Mouse (Mus musculus): ENCODE results near the gene Tfip11. TPM values are rescaled to one million over a fixed set of nuclear protein-coding genes. Genes with fewer than 3 reads are reported as not detected.

Gene Tfip11
- total and polyA plus RNA-seq, 2 experiments from 2014 or later = 20.2 to 24.4 TPM

DNA sequence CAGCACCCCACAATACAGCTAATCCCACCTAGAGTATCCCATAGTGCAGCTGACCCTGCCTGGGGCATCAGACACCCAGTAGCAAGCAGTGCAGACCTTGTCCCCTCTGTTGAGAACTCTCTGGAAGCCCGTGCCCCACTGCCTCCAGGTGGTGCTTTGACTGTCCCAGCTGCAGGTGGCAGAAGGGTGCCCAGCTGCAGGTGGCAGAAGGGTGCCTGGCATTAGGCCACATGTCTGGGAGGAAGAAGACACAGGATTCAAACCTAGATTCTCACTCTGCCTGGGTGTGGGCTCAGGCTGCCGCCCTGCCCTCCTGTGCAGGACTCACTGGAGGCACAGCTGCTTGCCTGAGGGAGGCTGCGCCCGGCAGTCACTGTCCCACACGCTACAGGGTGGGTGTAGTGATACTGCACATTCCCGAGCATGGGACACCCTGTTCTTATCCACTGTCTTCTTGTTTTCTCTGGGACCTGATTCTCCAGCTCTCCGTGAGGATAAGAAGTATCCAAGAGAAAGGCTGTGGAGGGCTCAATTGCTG is 40.5 kb upstream of the Tfip11 start:
- TF ChIP-seq CTCF (IDR thresholded peaks at IDR 0.05; ENCODE audit: low read depth) = no peak
- peaks cover 3% of the 10 kb centered on the region for H3K4me1 ChIP-seq (ENCODE audit: insufficient read depth, low read length)
- no peaks in the 10 kb centered on the region for H3K27me3 ChIP-seq (ENCODE audit: insufficient read depth, low read length)
- no peak overlapping the region for H3K27ac ChIP-seq
- no peak overlapping the region for H3K4me2 ChIP-seq (ENCODE audit: low read depth, low read length)
- DNase-seq (ENCODE audit: low spot score) (no peak), ATAC-seq (no peak)
- no peak overlapping the region for H3K9ac ChIP-seq (replicated peaks; ENCODE audit: low read length)
- no peaks in the 10 kb centered on the region for H3K9me3 ChIP-seq (ENCODE audit: low read length)
- H3K4me3 ChIP-seq (ENCODE audit: low read length) = no peak overlapping the region
- no peaks in the 10 kb centered on the region for H3K36me3 ChIP-seq (ENCODE audit: insufficient read depth, low read length)
- 85% methylated on average over 7 of the region's 7 CpGs for WGBS

DNA sequence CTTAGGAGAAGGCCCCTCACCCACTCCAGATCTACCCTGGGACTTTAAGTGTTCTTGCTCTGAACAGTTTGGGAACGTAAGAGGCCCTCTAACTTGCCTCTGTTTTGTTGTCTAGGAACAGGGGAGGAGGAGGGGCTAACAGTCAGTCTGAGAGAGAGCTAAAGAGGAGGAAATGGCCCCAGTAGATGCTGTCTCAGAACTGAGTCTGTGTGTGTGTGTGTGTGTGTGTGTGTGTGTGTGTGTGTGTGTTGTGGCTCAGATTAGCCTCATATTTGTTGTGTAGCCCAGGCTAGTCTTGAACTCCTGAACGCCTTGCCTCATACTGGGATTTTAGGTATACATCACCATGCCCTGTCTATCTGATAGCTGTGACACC is 39.6 kb upstream of the Tfip11 start:
- no peak for ATAC-seq
- no peak overlapping the region for H3K9ac ChIP-seq (replicated peaks; ENCODE audit: low read length)
- TF ChIP-seq CTCF (IDR thresholded peaks at IDR 0.05; ENCODE audit: low read depth) = no peak
- H3K27ac ChIP-seq = no peak overlapping the region
- 78% methylated on average over 2 of the region's 2 CpGs for WGBS
- H3K4me2 ChIP-seq (ENCODE audit: low read depth, low read length) = no peak overlapping the region
- no peak overlapping the region for H3K4me3 ChIP-seq (ENCODE audit: low read length)
- no peak for DNase-seq (ENCODE audit: low spot score)
- H3K36me3 ChIP-seq (ENCODE audit: insufficient read depth, low read length) = no peaks in the 10 kb centered on the region
- H3K27me3 ChIP-seq (ENCODE audit: insufficient read depth, low read length) = no peaks in the 10 kb centered on the region
- no peaks in the 10 kb centered on the region for H3K9me3 ChIP-seq (ENCODE audit: low read length)
- H3K4me1 ChIP-seq (ENCODE audit: insufficient read depth, low read length) = peaks cover 3% of the 10 kb centered on the region

DNA sequence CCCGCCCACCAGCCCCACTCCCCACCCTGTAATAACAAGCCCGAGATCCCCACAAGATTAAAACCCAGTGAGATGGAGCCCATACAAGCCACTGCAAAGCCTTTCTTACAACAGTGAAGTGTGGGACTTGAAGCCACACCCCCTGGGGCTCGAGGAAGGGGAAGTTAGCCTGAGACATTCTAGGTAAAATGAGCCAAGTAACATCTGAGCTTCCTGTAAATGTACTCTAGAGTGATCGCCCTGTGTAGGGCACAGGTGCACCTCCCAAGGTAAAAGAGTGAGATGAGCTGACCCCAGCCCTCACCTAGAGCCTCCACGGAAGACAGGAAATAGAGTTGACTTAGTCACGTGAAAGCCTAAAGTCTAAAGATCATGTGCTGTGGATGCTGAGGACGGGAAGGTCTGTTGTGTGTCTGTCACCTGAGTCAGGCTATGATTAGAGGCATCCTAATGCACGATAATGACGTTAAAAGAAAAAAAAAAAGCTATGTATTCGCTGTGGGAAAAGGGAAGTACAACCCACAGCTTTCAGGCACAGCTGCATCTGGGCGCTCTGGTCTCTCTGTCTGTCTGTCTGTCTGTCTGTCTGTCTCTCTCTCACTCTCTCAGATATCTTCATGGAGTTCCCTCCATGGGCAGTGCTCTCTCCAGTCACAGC is 39.0 kb upstream of the Tfip11 start:
- no peak for TF ChIP-seq CTCF (IDR thresholded peaks at IDR 0.05; ENCODE audit: low read depth)
- Histone ChIP-seq H3K27me3 (ENCODE audit: insufficient read depth, low read length) (no peaks in the 10 kb centered on the region), H3K9me3 (ENCODE audit: low read length) (no peaks in the 10 kb centered on the region), H3K4me3 (ENCODE audit: low read length) (no peak overlapping the region), H3K9ac (replicated peaks; ENCODE audit: low read length) (no peak overlapping the region), H3K36me3 (ENCODE audit: insufficient read depth, low read length) (no peaks in the 10 kb centered on the region), H3K4me2 (ENCODE audit: low read depth, low read length) (no peak overlapping the region), H3K4me1 (ENCODE audit: insufficient read depth, low read length) (peaks cover 7% of the 10 kb centered on the region), H3K27ac (no peak overlapping the region)
- 77% methylated on average over 11 of the region's 11 CpGs for WGBS
- ATAC-seq (no peak), DNase-seq (ENCODE audit: low spot score) (no peak)

DNA sequence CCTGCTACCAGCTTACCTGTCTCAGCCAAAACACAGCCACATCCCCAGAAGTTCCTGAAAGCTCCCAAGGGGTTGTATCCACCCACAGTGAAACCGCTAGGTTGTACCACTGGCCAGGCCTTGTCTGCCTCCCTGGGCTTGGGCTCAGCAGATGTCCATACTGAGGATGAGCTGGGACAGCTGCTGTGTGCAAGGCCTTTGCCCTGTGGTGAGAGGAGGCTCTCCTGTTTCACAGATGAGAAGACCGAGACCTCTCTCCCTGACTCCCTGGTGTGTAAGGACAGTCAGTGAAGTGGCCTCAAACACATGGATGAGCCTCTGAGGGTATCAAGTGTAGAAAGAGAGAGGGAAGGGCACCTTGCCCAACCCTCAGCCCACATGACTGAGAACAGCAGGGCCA is 38.5 kb upstream of the Tfip11 start:
- peaks cover 8% of the 10 kb centered on the region; the same call in 1 of the 2 replicates for H3K4me1 ChIP-seq (ENCODE audit: insufficient read depth, low read length)
- H3K9me3 ChIP-seq (ENCODE audit: low read length) = no peaks in the 10 kb centered on the region
- 86% methylated on average over 2 of the region's 2 CpGs for WGBS
- ATAC-seq = no peak
- H3K9ac ChIP-seq (replicated peaks; ENCODE audit: low read length) = no peak overlapping the region
- no peaks in the 10 kb centered on the region for H3K27me3 ChIP-seq (ENCODE audit: insufficient read depth, low read length)
- no peak overlapping the region for H3K27ac ChIP-seq
- no peak overlapping the region for H3K4me3 ChIP-seq (ENCODE audit: low read length)
- DNase-seq (ENCODE audit: low spot score) = no peak
- no peak for TF ChIP-seq CTCF (IDR thresholded peaks at IDR 0.05; ENCODE audit: low read depth)
- no peak overlapping the region for H3K4me2 ChIP-seq (ENCODE audit: low read depth, low read length)
- H3K36me3 ChIP-seq (ENCODE audit: insufficient read depth, low read length) = no peaks in the 10 kb centered on the region

DNA sequence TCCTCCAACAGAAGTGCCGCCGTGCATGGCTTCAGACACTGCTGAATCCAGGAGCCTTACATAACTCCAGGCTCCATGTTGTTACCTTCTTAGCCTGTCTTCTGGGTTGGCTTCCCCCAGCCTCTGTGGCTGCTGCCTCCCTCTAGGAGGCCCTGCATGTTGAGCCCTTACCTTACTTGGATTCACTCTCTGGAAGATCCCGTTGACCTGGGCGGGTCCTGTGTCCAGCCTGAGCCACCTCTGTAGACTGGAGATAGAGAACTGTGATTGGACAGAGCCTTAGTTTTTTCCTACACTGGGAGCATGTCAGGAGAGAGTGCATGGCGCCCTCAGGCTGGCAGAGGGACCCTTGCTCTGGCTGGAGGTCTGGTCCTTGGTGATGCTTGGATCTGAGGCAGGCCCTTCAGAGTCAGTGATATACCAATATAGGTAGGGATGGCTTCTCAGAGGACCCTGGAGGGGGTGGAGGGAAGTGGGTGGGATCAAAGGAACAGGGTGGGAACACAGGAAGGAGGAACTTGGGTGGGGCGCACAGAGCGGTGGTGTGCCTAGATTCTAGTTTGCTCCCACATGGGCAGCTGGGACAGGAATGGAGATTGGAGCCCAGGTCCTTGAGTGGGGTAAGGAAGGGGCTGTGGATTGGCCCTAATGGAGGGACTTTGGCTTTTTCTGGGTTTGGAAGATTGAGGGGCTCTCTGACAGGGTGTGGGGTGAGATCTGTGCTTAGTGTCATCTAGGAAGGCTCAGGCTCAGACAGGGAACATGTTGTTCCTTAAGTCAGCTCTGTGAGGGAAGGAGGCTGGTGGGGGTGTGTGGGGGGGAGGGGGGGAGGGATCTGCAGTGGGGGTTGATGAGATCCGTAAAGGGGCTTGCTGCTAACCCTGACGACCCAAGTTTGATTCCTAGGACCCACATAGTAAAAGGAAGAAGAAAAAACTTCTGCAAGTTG is 37.7 kb upstream of the Tfip11 start:
- no peak overlapping the region for H3K27ac ChIP-seq

DNA sequence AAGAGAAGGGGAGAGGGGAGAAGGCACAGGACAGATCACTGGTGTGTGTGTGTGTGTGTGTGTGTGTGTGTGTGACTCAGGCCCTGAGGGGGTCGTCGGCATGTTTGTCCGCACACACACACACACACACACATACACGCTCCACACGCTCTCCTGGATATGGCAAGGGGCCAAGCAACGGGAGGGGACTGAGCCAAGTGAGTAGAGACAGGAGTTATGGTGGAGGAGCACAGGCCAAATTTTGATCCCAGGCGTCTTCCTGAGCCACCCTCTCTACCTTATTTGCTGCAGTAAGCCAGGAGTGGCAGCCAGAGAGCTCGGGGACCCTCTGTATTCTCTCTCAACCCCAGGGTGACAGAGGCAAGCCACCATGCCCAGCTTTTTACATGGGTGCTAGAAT is 36.9 kb upstream of the Tfip11 start:
- H3K36me3 ChIP-seq (ENCODE audit: insufficient read depth, low read length) = no peaks in the 10 kb centered on the region
- TF ChIP-seq CTCF (IDR thresholded peaks at IDR 0.05; ENCODE audit: low read depth) = no peak

More for the DNA sequence above, 37.7 kb upstream of the Tfip11 start:
- Histone ChIP-seq H3K9me3 (ENCODE audit: low read length) (no peaks in the 10 kb centered on the region), H3K4me2 (ENCODE audit: low read depth, low read length) (no peak overlapping the region), H3K4me3 (ENCODE audit: low read length) (no peak overlapping the region), H3K36me3 (ENCODE audit: insufficient read depth, low read length) (no peaks in the 10 kb centered on the region), H3K9ac (replicated peaks; ENCODE audit: low read length) (no peak overlapping the region), H3K4me1 (ENCODE audit: insufficient read depth, low read length) (peaks cover 8% of the 10 kb centered on the region; the same call in 1 of the 2 replicates), H3K27me3 (ENCODE audit: insufficient read depth, low read length) (no peaks in the 10 kb centered on the region)
- no peak for ATAC-seq
- WGBS = 88% methylated on average over 9 of the region's 9 CpGs
- TF ChIP-seq CTCF (IDR thresholded peaks at IDR 0.05; ENCODE audit: low read depth) = no peak
- no peak for DNase-seq (ENCODE audit: low spot score)

More for the DNA sequence above, 36.9 kb upstream of the Tfip11 start:
- DNase-seq (ENCODE audit: low spot score) = peak; percentile 39
- Histone ChIP-seq H3K4me1 (ENCODE audit: insufficient read depth, low read length) (peaks cover 8% of the 10 kb centered on the region; the same call in 1 of the 2 replicates), H3K27ac (no peak overlapping the region), H3K4me3 (ENCODE audit: low read length) (no peak overlapping the region), H3K9ac (replicated peaks; ENCODE audit: low read length) (no peak overlapping the region), H3K27me3 (ENCODE audit: insufficient read depth, low read length) (no peaks in the 10 kb centered on the region), H3K4me2 (ENCODE audit: low read depth, low read length) (no peak overlapping the region), H3K9me3 (ENCODE audit: low read length) (no peaks in the 10 kb centered on the region)
- WGBS = 49% methylated on average over 8 of the region's 8 CpGs
- no peak for ATAC-seq

Data from hindbrain, postnatal 0 days (tissue).